Mouse (Mus musculus) heart, postnatal 0 days (tissue): ENCODE data around the gene Cpeb3. TPM values are rescaled to one million over a fixed set of nuclear protein-coding genes. Genes with fewer than 3 reads are reported as not detected.
A peak's percentile ranks its signal among the peaks of the same experiment; 100 is the strongest.
"Not testable (repeated sequence)": the region's sequence is repeated elsewhere in the genome, so short reads cannot be mapped to it uniquely, and the experiment has no call there.

Experiments used
- ATAC-seq: fragments of 200-750 bp; cut with Nextera tagmentation; 2 replicates; pipeline ENCODE4 v1.8.0; 2017; ENCODE audit warnings: low read depth, moderate number of reproducible peaks, moderate library complexity; ENCODE audit not compliant: insufficient read depth
- DNase-seq: peaks from one replicate; pipeline ENCODE4 v3.0.0-alpha.2; 2016; ENCODE audit warnings: low spot score
- H3K27ac ChIP-seq: fragments of 300-500 bp; sonication (generic); 2 replicates; pipeline ENCODE4 v1.5.1; 2014; ENCODE audit warnings: low read depth, mild to moderate bottlenecking
- H3K27me3 ChIP-seq: fragments of 300-500 bp; sonication (generic); 2 replicates; pipeline ENCODE4 v1.6.1; 2014; ENCODE audit warnings: low read length, mixed read lengths; ENCODE audit not compliant: control insufficient read depth, insufficient read depth
- H3K36me3 ChIP-seq: fragments of 300-500 bp; sonication (generic); replicated peaks from 2 replicates; pipeline ENCODE4 v1.6.1; 2014; ENCODE audit warnings: low read length, mixed read lengths; ENCODE audit not compliant: control insufficient read depth, insufficient read depth
- H3K4me1 ChIP-seq: fragments of 300-500 bp; sonication (generic); 2 replicates; pipeline ENCODE4 v1.6.1; 2014; ENCODE audit warnings: antibody characterized with exemption; ENCODE audit not compliant: control insufficient read depth, insufficient read depth
- H3K4me2 ChIP-seq: fragments of 300-500 bp; sonication (generic); 2 replicates; pipeline ENCODE4 v1.6.1; 2014; ENCODE audit warnings: low read depth, mild to moderate bottlenecking, low read length, moderate library complexity
- H3K4me3 ChIP-seq: fragments of 300-500 bp; sonication (generic); 2 replicates; pipeline ENCODE4 v1.5.1; 2014; ENCODE audit warnings: low read depth, low read length
- H3K9ac ChIP-seq: fragments of 300-500 bp; sonication (generic); replicated peaks from 2 replicates; pipeline ENCODE4 v1.6.1; 2014; ENCODE audit warnings: low read depth, low read length, mixed read lengths
- H3K9me3 ChIP-seq: fragments of 300-500 bp; sonication (generic); replicated peaks from 2 replicates; pipeline ENCODE4 v1.6.1; 2016; ENCODE audit warnings: low read length; ENCODE audit not compliant: control insufficient read depth
- CTCF ChIP-seq: IDR thresholded peaks from 2 replicates; pipeline ENCODE4 v1.5.1; 2016; ENCODE audit warnings: antibody characterized with exemption, control low read depth, low read depth
- EP300 ChIP-seq: IDR thresholded peaks from 2 replicates; pipeline ENCODE4 v1.6.1; 2016; ENCODE audit warnings: antibody characterized with exemption, low read depth
- WGBS: fragments of 180-500 bp; shearing (Covaris S2); extraction: QIAGEN DNeasy Blood & Tissue Kit; methylation state at CpG from one replicate; pipeline ENCODE4 v1.1.7; 2014; 5-methylcytosine and 5-hydroxymethylcytosine counted together
- polyA plus RNA-seq: library from polyadenylated mRNA; unstranded; fragments of >200 nt; fragmentation: Nextera tagmentation; extraction: Ambion mirVana; gene quantifications from 2 replicates; pipeline ENCODE4 v1.2.1, GENCODE M21; 2015
- total RNA-seq: library from RNA; depleted of rRNA; stranded (reverse); fragments of >200 nt; gene quantifications from 2 replicates; pipeline ENCODE4 v1.2.3, GENCODE M21; 2014; ENCODE audit warnings: low replicate concordance

Cpeb3 gene
- total and polyA plus RNA-seq, 2 experiments from 2014 or later, result 13.7 to 21.8 TPM

DNA sequence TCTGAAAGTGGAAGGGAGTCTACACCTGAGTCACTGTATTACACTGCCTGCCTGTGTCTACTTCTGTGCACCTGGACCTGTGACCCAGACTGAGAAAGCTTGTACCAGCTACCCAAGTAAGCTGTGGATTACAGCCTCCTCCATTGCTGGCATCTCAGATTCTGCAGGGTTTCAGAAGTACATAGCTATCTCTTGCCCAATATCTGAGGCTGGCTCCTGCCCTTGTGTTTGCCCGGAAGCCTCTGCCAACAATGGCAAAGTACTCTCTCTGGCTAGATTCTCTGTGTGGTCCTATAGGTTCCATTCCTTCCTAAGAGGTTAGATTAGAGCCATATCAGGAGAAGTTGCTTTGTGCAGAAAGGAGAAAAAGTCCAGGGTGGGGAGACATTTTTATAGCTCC lies 129.8 kb downstream of the Cpeb3 start:
- no peaks in the 10 kb centered on the region for H3K27me3 ChIP-seq
- no peaks in the 10 kb centered on the region for H3K9me3 ChIP-seq
- H3K4me1 ChIP-seq, result peaks cover 50% of the 10 kb centered on the region
- no peak overlapping the region for H3K9ac ChIP-seq
- peak; percentile 46 for DNase-seq
- H3K36me3 ChIP-seq, result no peaks in the 10 kb centered on the region
- H3K27ac ChIP-seq, result peak overlapping the region; percentile 89
- TF ChIP-seq CTCF (no peak), EP300 (no peak)
- H3K4me2 ChIP-seq, result no peak overlapping the region
- 39% methylated on average over 1 of the region's 1 CpGs for WGBS
- H3K4me3 ChIP-seq, result no peak overlapping the region
- ATAC-seq, result peak; percentile 18; the same call in 1 of the 2 replicates

DNA sequence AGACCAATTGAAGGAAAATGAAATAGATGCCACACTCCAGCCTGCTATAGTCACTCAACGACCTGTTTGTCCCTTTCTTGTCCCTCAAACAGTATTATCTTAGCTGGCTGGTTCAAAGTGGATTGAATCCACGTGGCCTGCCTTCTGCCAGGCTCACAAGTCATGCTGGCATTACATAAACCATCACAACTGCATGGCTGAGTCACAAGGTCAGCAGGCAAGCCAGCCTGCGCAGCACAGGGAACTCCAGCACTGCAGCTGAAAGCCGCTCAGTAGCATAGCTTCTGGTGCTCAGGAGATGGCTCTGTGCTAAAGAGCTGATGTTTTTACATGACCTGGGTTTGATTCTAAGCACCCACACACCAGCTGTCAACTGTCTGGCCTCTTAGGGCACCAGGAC lies 130.3 kb downstream of the Cpeb3 start:
- ATAC-seq (peak; percentile 92), DNase-seq (peak; percentile 88)
- Histone ChIP-seq H3K9ac (no peak overlapping the region), H3K9me3 (no peaks in the 10 kb centered on the region), H3K4me3 (no peak overlapping the region), H3K27ac (peak overlapping the region; percentile 89), H3K4me1 (peaks cover 56% of the 10 kb centered on the region), H3K27me3 (no peaks in the 10 kb centered on the region), H3K4me2 (no peak overlapping the region), H3K36me3 (no peaks in the 10 kb centered on the region)
- TF ChIP-seq CTCF (no peak), EP300 (peak; percentile 95)
- 23% methylated on average over 4 of the region's 4 CpGs for WGBS

DNA sequence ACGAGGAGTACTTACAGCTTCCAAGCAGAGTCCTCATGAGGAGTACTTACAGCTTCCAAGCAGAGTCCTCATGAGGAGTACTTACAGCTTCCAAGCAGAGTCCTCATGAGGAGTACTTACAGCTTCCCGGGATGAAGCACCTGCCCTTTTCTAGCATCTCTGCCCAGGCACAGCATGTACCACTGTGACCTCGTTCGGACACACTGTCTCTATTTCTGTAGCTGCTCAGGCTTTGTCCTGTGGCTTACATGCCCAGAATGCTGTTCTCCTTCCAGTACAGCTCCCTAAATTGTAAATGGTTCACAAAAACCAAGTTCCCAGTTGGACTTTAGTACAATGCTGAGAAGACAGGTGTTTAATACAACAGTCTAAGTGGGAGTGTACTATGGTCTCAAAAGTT lies 131.1 kb downstream of the Cpeb3 start:
- peaks cover 59% of the 10 kb centered on the region for H3K4me1 ChIP-seq
- H3K9ac ChIP-seq, H3K27me3 ChIP-seq, H3K4me3 ChIP-seq, H3K4me2 ChIP-seq, ATAC-seq, DNase-seq, H3K36me3 ChIP-seq, H3K9me3 ChIP-seq: not testable (repeated sequence)
- peak overlapping the region; percentile 82 for H3K27ac ChIP-seq
- WGBS, result 48% methylated on average over 4 of the region's 4 CpGs

DNA sequence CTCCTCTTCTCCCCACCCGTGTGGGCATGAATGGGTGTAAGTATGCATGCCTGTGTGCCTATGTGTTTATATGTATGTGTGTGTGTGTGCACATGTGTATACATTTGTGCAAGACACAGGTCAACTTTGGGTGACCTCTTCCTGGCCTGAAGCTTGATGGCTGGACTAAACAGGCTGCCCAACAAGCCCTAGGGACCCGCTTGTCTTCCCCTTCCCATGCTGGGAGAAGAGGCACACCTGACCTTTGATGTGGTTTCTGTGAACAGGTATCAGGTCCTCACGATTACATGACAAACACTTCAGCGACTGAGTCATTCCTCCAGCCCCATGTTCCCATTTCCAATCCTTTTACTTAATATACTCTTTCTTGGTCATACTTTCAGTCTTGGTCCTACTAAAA lies 131.8 kb downstream of the Cpeb3 start:
- no peak for TF ChIP-seq CTCF
- no peak for TF ChIP-seq EP300
- DNase-seq (no peak), ATAC-seq (no peak)
- H3K9me3 ChIP-seq, result no peaks in the 10 kb centered on the region
- no peak overlapping the region for H3K9ac ChIP-seq
- no peaks in the 10 kb centered on the region for H3K36me3 ChIP-seq
- H3K4me2 ChIP-seq, result no peak overlapping the region
- peak overlapping the region; percentile 77 for H3K27ac ChIP-seq
- no peak overlapping the region for H3K4me3 ChIP-seq
- WGBS, result 80% methylated on average over 4 of the region's 4 CpGs
- H3K4me1 ChIP-seq, result peaks cover 59% of the 10 kb centered on the region
- H3K27me3 ChIP-seq, result no peaks in the 10 kb centered on the region

DNA sequence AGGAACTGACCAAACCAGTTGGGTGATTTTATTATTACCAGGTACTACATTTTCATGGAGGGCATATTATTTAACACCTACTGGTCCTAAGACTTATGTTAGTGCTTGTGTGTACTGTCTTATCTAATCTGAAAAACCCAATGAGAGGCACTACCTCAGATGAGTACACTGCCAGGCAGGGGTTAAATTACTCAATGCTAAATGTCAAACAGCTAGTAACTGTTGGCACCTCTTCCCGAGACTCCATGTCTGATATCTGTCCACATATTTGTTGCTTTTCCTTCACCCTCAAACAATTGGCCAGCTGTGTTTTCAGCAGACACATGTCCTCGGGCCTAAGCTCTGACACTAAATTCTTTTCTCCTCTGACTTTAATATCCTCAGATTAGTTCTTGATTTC lies 132.3 kb downstream of the Cpeb3 start:
- no peaks in the 10 kb centered on the region for H3K27me3 ChIP-seq
- no peak overlapping the region for H3K4me3 ChIP-seq
- H3K9me3 ChIP-seq, result no peaks in the 10 kb centered on the region
- H3K9ac ChIP-seq, result no peak overlapping the region; the same call in 1 of the 2 replicates
- H3K36me3 ChIP-seq, result no peaks in the 10 kb centered on the region
- H3K27ac ChIP-seq, result peak overlapping the region; percentile 77
- WGBS, result 6% methylated on average over 2 of the region's 2 CpGs
- TF ChIP-seq CTCF (no peak), EP300 (no peak)
- DNase-seq (peak; percentile 62), ATAC-seq (0 out of 2 replicates have a peak, but pooled peaks have one; percentile 7)
- peaks cover 59% of the 10 kb centered on the region for H3K4me1 ChIP-seq
- no peak overlapping the region for H3K4me2 ChIP-seq

- DNase-seq (no peak), ATAC-seq (no peak)
- TF ChIP-seq EP300 (no peak), CTCF (no peak)
- Histone ChIP-seq H3K27me3 (no peaks in the 10 kb centered on the region), H3K9me3 (no peaks in the 10 kb centered on the region), H3K27ac (peak overlapping the region; percentile 77), H3K4me3 (no peak overlapping the region), H3K4me2 (no peak overlapping the region), H3K36me3 (no peaks in the 10 kb centered on the region), H3K9ac (no peak overlapping the region; the same call in 1 of the 2 replicates), H3K4me1 (peaks cover 59% of the 10 kb centered on the region)
- 48% methylated on average over 7 of the region's 7 CpGs for WGBS
These were observed 132.7 kb downstream of the Cpeb3 start for GRCm38 (mm10) chr19:37075690-37076089.
